Mouse (Mus musculus): Measurements from ENCODE around the gene Ank2. TPM values are rescaled to one million over a fixed set of nuclear protein-coding genes. Genes with fewer than 3 reads are reported as not detected.

Ank2 gene
- polyA plus RNA-seq, 1 experiment = not detected

DNA sequence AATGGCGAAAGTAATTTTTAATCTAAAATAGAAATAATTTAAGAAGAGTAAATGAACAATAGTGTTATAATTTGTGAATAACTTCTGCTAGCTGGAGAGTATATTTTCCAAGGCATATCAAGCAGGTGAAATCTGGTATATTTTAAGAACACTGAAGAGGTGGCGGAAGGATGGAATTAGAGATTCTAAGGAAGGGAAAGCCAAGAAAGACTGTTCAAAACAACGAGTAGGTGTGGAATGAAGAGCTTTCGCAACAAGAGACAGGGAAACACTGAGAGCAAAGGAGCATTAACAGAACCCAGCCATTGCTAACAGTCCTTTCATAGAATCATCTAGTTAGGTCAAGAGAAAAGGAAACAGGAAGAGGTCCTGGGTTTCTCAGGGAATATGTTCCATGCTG is 439.5 kb downstream of the Ank2 start:
- Histone ChIP-seq H3K4me3 (replicated peaks) (no peak overlapping the region), H3K9me3 (peaks cover 4% of the 10 kb centered on the region; the same call in 1 of the 2 replicates)

DNA sequence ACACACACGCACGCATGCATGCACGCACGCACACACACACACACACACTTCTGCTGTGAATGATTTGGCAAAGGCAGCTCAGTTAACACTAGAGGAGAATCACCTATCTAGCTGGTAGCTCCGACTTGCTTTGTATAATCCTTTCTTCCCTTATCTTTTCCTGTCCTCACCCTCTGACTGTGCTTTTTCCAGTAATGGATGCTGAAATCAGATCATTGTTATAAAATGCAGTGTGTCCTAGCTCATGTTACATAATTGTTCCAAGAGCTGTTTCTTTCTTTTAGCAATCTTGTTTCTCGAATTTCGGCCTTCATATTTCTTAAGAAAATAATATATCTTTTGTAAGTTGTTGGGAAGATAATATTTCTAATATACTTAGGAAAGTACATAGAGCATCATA is 457.9 kb downstream of the Ank2 start:
- Histone ChIP-seq H3K4me1 (no peaks in the 10 kb centered on the region), H3K9me3 (peaks cover 6% of the 10 kb centered on the region; the same call in 1 of the 2 replicates), H3K36me3 (replicated peaks; ENCODE audit: low read length) (no peaks in the 10 kb centered on the region), H3K27me3 (replicated peaks) (no peaks in the 10 kb centered on the region), H3K4me3 (replicated peaks) (no peak overlapping the region)
- TF ChIP-seq FLI1 (IDR thresholded peaks at IDR 0.05; ENCODE audit: low read length) = no peak
- TF ChIP-seq GATA1 (IDR thresholded peaks at IDR 0.05; ENCODE audit: borderline replicate concordance, low read length) = no peak

More for the DNA sequence above, 439.5 kb downstream of the Ank2 start:
- TF ChIP-seq FLI1 (IDR thresholded peaks at IDR 0.05; ENCODE audit: low read length) = no peak
- TF ChIP-seq GATA1 (IDR thresholded peaks at IDR 0.05; ENCODE audit: borderline replicate concordance, low read length) = no peak
- no peaks in the 10 kb centered on the region for H3K36me3 ChIP-seq (replicated peaks; ENCODE audit: low read length)
- no peaks in the 10 kb centered on the region for H3K27me3 ChIP-seq (replicated peaks)
- no peaks in the 10 kb centered on the region for H3K4me1 ChIP-seq

DNA sequence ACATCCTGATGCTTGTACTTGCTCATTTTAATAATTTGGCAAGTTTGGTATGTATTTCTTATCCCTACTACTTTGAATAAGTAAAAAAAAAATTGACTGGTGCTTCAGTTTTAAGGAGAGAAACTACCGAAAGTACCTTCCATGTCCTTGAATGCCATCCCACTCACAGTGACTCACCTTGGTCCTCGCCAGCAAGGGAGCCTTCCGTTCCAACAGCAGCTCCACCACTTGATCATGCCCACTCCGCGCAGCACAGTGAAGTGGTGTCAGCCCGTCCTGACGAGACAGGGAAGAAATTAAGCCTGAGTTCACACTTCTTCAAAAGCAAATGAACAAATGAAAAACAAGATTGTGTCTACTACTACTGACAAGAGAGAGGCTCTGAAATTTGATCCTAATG is 460.6 kb downstream of the Ank2 start:
- Histone ChIP-seq H3K4me3 (replicated peaks) (no peak overlapping the region), H3K4me1 (no peaks in the 10 kb centered on the region), H3K27me3 (replicated peaks) (no peaks in the 10 kb centered on the region), H3K36me3 (replicated peaks; ENCODE audit: low read length) (no peaks in the 10 kb centered on the region), H3K9me3 (peaks cover 18% of the 10 kb centered on the region)
- TF ChIP-seq FLI1 (IDR thresholded peaks at IDR 0.05; ENCODE audit: low read length) (no peak), GATA1 (IDR thresholded peaks at IDR 0.05; ENCODE audit: borderline replicate concordance, low read length) (no peak)

DNA sequence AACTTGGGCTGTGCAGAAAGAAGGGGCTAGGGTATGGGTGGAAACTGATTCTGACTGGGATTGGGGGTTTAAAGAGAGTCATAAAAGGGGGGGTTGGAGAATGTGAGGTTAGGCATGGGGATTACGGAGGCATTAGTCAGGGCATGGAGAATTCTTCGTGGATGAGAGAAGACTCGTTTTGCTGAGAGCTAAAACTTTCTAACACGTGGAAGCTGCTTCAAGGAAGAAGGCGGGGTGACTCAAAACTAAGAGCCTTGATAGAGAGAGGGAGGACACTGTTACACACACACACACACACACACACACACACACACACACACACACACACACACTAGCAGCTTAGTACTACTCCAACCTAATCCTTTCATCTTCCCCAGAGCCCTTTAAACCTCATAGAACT is 463.0 kb downstream of the Ank2 start:
- H3K9me3 ChIP-seq = peaks cover 24% of the 10 kb centered on the region
- no peaks in the 10 kb centered on the region for H3K27me3 ChIP-seq (replicated peaks)
- no peaks in the 10 kb centered on the region for H3K36me3 ChIP-seq (replicated peaks; ENCODE audit: low read length)
- no peak for TF ChIP-seq GATA1 (IDR thresholded peaks at IDR 0.05; ENCODE audit: borderline replicate concordance, low read length)
- TF ChIP-seq FLI1 (IDR thresholded peaks at IDR 0.05; ENCODE audit: low read length) = no peak
- no peak overlapping the region for H3K4me3 ChIP-seq (replicated peaks)
- no peaks in the 10 kb centered on the region for H3K4me1 ChIP-seq

DNA sequence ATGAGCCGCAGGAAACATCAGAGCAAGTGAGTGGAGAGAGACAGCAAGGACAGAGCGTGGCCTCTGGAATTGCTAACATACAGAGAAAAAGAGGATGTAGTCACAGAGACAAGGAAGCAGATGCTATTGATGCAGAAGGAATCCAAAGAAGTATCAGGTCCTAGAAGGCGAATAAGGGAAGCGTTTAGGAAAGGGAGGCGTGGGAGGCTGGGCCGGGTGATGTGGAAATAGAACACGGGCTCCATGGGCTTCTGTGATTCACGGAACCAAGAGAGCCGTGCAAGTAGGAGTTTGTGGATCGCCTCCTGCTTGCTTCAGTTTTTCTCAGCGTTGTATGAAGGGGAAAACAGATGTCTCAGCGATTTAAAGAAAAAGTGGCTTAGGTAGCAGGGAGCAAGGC is 463.6 kb downstream of the Ank2 start:
- no peaks in the 10 kb centered on the region for H3K4me1 ChIP-seq
- no peak for TF ChIP-seq GATA1 (IDR thresholded peaks at IDR 0.05; ENCODE audit: borderline replicate concordance, low read length)
- no peak for TF ChIP-seq FLI1 (IDR thresholded peaks at IDR 0.05; ENCODE audit: low read length)

DNA sequence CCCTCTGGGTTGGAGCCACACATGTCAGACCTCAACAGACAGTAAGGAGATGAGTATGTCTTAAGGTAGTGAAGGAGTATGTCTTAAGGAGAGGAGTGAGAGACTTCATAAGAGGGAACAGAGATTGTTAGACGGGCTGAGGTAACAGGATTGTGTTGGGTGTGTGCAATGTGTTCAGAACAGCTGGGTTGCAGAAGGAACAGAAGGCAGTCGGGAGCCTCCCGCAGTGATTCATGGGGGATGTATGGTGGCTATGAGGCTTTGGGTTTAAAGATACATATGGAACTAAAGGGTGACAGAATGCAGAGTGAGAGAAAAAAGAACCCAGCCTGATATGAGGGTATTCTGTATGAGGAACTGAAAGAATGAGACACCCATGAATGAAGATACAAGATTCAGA is 464.2 kb downstream of the Ank2 start:
- Histone ChIP-seq H3K4me1 (no peaks in the 10 kb centered on the region), H3K27me3 (replicated peaks) (no peaks in the 10 kb centered on the region), H3K36me3 (replicated peaks; ENCODE audit: low read length) (no peaks in the 10 kb centered on the region), H3K9me3 (peaks cover 17% of the 10 kb centered on the region), H3K4me3 (replicated peaks) (no peak overlapping the region)
- no peak for TF ChIP-seq FLI1 (IDR thresholded peaks at IDR 0.05; ENCODE audit: low read length)
- no peak for TF ChIP-seq GATA1 (IDR thresholded peaks at IDR 0.05; ENCODE audit: borderline replicate concordance, low read length)

More for the DNA sequence above, 463.6 kb downstream of the Ank2 start:
- H3K9me3 ChIP-seq = peaks cover 21% of the 10 kb centered on the region
- H3K36me3 ChIP-seq (replicated peaks; ENCODE audit: low read length) = no peaks in the 10 kb centered on the region
- H3K27me3 ChIP-seq (replicated peaks) = no peaks in the 10 kb centered on the region
- no peak overlapping the region for H3K4me3 ChIP-seq (replicated peaks)

DNA sequence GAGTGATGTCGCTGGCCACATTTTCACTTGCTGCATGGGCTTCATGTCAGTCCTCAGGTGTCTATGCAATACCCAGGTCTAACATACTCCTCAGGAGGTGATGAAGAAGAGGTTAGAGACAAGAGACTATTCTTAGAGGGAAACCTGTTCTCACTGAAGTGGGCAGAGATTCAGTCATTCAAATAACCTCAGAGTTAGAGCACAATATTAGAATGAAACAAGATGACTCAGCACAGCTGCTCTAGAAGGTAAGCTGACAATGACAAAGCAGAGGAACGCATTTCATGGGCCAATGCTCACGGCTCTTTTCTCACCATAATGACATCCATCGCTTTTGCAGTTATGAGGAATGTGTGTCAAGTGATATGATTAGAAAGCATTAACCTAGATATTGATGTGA is 475.2 kb downstream of the Ank2 start:
- no peaks in the 10 kb centered on the region for H3K27me3 ChIP-seq (replicated peaks)
- H3K9me3 ChIP-seq = 0 out of 2 replicates have a peak, but pooled peaks cover under 1% of the 10 kb centered on the region
- H3K36me3 ChIP-seq (replicated peaks; ENCODE audit: low read length) = no peaks in the 10 kb centered on the region
- no peaks in the 10 kb centered on the region for H3K4me1 ChIP-seq
- H3K4me3 ChIP-seq (replicated peaks) = no peak overlapping the region
- TF ChIP-seq GATA1 (IDR thresholded peaks at IDR 0.05; ENCODE audit: borderline replicate concordance, low read length) (no peak), FLI1 (IDR thresholded peaks at IDR 0.05; ENCODE audit: low read length) (no peak)

DNA sequence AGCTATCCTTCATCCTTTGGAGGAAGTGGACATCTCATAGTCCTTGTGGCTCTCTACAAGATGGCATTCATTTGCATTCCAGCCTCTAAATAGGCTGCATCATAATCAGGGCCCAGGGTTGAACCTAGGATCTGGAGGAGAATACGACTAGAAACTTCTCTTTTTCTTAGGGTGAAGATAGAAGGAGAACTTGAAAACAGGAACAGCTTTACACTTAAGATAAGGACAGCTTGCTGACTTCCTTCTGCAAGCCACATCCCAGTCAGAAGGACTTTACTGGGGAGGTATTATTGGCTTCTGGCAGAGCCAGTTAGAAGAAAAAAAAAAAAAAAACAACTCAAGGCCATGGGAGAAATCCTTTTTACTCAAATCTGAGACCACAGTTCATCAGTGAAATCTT is 479.0 kb downstream of the Ank2 start:
- 0 out of 2 replicates have a peak, but pooled peaks cover 3% of the 10 kb centered on the region for H3K9me3 ChIP-seq
- TF ChIP-seq GATA1 (IDR thresholded peaks at IDR 0.05; ENCODE audit: borderline replicate concordance, low read length) (no peak), FLI1 (IDR thresholded peaks at IDR 0.05; ENCODE audit: low read length) (no peak)
- no peak overlapping the region for H3K4me3 ChIP-seq (replicated peaks)
- no peaks in the 10 kb centered on the region for H3K27me3 ChIP-seq (replicated peaks)
- H3K36me3 ChIP-seq (replicated peaks; ENCODE audit: low read length) = no peaks in the 10 kb centered on the region
- no peaks in the 10 kb centered on the region for H3K4me1 ChIP-seq

DNA sequence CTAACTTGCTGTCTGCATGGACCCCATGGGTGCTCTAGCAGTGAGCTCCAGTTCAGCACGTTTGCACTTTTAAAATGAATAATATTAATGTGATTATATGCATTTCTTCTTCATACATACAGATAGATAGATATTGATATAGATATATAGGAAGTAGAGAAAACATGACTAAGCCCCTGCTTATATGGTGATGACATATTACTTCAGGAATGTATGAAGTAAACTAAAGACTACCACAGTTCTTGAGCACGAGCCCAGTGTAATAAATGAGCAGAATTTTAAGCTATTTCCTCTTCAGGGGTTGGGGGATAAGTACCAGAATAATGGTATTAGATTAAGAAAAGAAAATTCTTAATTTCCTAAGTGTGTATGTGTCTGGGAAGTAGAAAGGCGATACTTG is 479.4 kb downstream of the Ank2 start:
- no peaks in the 10 kb centered on the region for H3K4me1 ChIP-seq
- no peak for TF ChIP-seq FLI1 (IDR thresholded peaks at IDR 0.05; ENCODE audit: low read length)

DNA sequence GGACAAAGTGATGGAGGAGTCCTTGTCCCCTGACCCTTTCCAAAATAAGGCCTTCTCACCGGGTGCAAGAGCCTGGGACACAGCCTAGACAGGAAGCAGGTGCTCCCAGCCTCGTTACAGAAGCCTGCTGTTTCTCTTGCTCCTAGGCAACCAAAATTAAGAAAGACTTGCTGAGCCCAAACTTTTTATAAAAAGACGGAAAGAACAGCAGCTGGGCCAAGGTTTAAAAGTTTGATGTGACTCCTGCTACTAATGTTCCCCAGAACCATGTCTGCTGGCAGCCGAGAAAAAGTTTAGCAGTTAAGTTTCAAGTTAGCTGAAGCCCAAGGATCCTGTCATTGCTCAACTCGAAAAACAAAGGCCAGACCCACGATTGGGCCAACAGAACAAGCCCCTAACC is 480.0 kb downstream of the Ank2 start:
- Histone ChIP-seq H3K4me1 (no peaks in the 10 kb centered on the region), H3K27me3 (replicated peaks) (no peaks in the 10 kb centered on the region), H3K36me3 (replicated peaks; ENCODE audit: low read length) (no peaks in the 10 kb centered on the region), H3K4me3 (replicated peaks) (no peak overlapping the region), H3K9me3 (0 out of 2 replicates have a peak, but pooled peaks cover 3% of the 10 kb centered on the region)
- TF ChIP-seq GATA1 (IDR thresholded peaks at IDR 0.05; ENCODE audit: borderline replicate concordance, low read length) (no peak), FLI1 (IDR thresholded peaks at IDR 0.05; ENCODE audit: low read length) (no peak)

More for the DNA sequence above, 479.4 kb downstream of the Ank2 start:
- 0 out of 2 replicates have a peak, but pooled peaks cover 3% of the 10 kb centered on the region for H3K9me3 ChIP-seq
- no peaks in the 10 kb centered on the region for H3K36me3 ChIP-seq (replicated peaks; ENCODE audit: low read length)
- no peaks in the 10 kb centered on the region for H3K27me3 ChIP-seq (replicated peaks)
- no peak overlapping the region for H3K4me3 ChIP-seq (replicated peaks)

DNA sequence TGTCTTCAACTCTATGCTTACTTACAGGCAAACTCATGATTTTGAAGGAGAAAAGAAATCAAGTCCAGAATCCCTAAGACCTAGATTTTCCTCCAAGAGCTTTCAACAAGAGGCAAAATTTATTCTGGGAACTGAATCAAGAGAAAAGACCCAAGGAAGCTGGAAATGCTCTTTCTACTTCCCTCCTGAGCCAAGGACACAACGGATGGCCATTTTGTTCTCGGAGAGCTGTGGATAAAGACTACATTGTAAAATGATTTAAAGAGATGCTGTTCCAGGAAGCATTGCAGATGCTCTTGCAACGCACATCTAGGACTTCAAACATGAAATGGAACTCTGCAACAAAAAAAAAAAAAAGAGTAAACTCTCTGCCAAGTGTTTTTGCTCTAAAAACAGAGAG is 481.6 kb downstream of the Ank2 start:
- Histone ChIP-seq H3K9me3 (0 out of 2 replicates have a peak, but pooled peaks cover 3% of the 10 kb centered on the region), H3K27me3 (replicated peaks) (no peaks in the 10 kb centered on the region), H3K4me3 (replicated peaks) (no peak overlapping the region), H3K36me3 (replicated peaks; ENCODE audit: low read length) (no peaks in the 10 kb centered on the region), H3K4me1 (no peaks in the 10 kb centered on the region)
- no peak for TF ChIP-seq FLI1 (IDR thresholded peaks at IDR 0.05; ENCODE audit: low read length)
- no peak for TF ChIP-seq GATA1 (IDR thresholded peaks at IDR 0.05; ENCODE audit: borderline replicate concordance, low read length)
